ENCODE assay signal across 27 mouse cellular contexts in the genomic region with DNA sequence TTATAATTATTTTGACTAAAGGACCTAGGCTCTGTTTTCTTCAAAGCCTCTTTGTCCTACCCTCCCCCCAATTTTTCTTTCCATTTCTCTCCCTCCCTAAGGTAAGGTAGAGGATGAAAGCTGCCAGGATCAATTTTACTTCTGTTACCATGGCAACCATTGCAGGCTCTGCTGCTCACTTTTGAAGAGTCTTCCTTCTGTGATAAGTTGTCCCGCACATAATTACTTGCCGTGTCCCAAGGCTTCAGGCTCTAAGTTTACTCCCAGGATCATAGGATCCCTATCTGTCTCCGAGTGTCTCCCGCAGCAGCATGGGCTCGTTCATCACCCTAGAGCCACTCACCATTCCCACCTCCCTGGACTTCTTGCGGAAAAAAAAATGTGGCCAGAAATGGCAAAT. TPM values are rescaled to one million over a fixed set of nuclear protein-coding genes. Genes with fewer than 3 reads are reported as not detected.
DNase-seq lines count a peak whose midpoint lies in the region; ATAC-seq lines count a peak whose summit lies in the region.
"Had no signal": no experiment of that assay in that cellular context is flagged by ENCODE, and none has a peak within 500 bp of the region (broad histone marks: within the 10 kb centered on the region; RNA-seq: fewer than 3 reads in every experiment).

No protein-coding gene starts in this region.

- DNase-seq in heart, adult 11 months: peak; percentile 56
- DNase-seq in heart, adult 8-10 months (ENCODE audit: low spot score): no peak
- DNase-seq in neural tube, embryonic 10.5 days (ENCODE audit: extremely low spot score, low spot score): no peak
- DNase-seq in kidney, postnatal 10 days: no peak
- DNase-seq in spleen, adult 18-20 months: no peak
- DNase-seq: cerebellum, adult 2 months; cerebellum, postnatal 25 days; gastrocnemius, adult 2 months; heart, postnatal 10 days; kidney, adult 11 months; kidney, postnatal 4 days; liver, postnatal 0 days; right cerebral cortex, postnatal 4 days; thymus, postnatal 25 days had no signal

- H3K27ac ChIP-seq in neural tube, embryonic 13.5 days (replicated peaks): 0 out of 2 replicates have a peak overlapping the region, but pooled peaks have one; percentile 15
- H3K27ac ChIP-seq in midbrain, embryonic 13.5 days: peak overlapping the region; percentile 75
- H3K27ac ChIP-seq in neural tube, embryonic 15.5 days (replicated peaks): 0 out of 2 replicates have a peak overlapping the region, but pooled peaks have one; percentile 45
- H3K27ac ChIP-seq: embryonic facial prominence, embryonic 13.5 days; gastrocnemius, adult 2 months; kidney, embryonic 15.5 days; limb, embryonic 12.5 days; macrophage; stomach, embryonic 15.5 days had no signal

- no peaks in the 10 kb centered on the region for H3K36me3 ChIP-seq in neural tube, embryonic 13.5 days
- H3K36me3 ChIP-seq in midbrain, embryonic 13.5 days: no peaks in the 10 kb centered on the region
- H3K36me3 ChIP-seq in neural tube, embryonic 15.5 days: no peaks in the 10 kb centered on the region
- H3K36me3 ChIP-seq: embryonic facial prominence, embryonic 13.5 days; kidney, embryonic 15.5 days; limb, embryonic 12.5 days; stomach, embryonic 15.5 days had no signal

- no peaks in the 10 kb centered on the region for H3K9me3 ChIP-seq in neural tube, embryonic 13.5 days
- no peaks in the 10 kb centered on the region for H3K9me3 ChIP-seq in midbrain, embryonic 13.5 days
- no peaks in the 10 kb centered on the region for H3K9me3 ChIP-seq in neural tube, embryonic 15.5 days (replicated peaks)
- H3K9me3 ChIP-seq: embryonic facial prominence, embryonic 13.5 days; kidney, embryonic 15.5 days; limb, embryonic 12.5 days; stomach, embryonic 15.5 days had no signal

- no peak overlapping the region for H3K4me3 ChIP-seq in neural tube, embryonic 13.5 days
- no peak overlapping the region for H3K4me3 ChIP-seq in midbrain, embryonic 13.5 days (replicated peaks)
- no peak overlapping the region for H3K4me3 ChIP-seq in neural tube, embryonic 15.5 days (replicated peaks)
- H3K4me3 ChIP-seq: embryonic facial prominence, embryonic 13.5 days; erythroblast, embryonic 14.5 days; gastrocnemius, adult 2 months; kidney, embryonic 15.5 days; limb, embryonic 12.5 days; stomach, embryonic 15.5 days had no signal

- ATAC-seq in neural tube, embryonic 13.5 days (ENCODE audit: low read depth): peak; percentile 43
- peak; percentile 82 for ATAC-seq in midbrain, embryonic 13.5 days
- ATAC-seq in neural tube, embryonic 15.5 days (ENCODE audit: low FRiP score): peak; percentile 87; the same call in 1 of the 2 replicates
- ATAC-seq: liver, postnatal 0 days; lung, postnatal 0 days had no signal

- H3K27me3 ChIP-seq in neural tube, embryonic 13.5 days: no peaks in the 10 kb centered on the region
- H3K27me3 ChIP-seq in midbrain, embryonic 13.5 days: no peaks in the 10 kb centered on the region
- H3K27me3 ChIP-seq in neural tube, embryonic 15.5 days (replicated peaks): no peaks in the 10 kb centered on the region
- H3K27me3 ChIP-seq: embryonic facial prominence, embryonic 13.5 days; kidney, embryonic 15.5 days; limb, embryonic 12.5 days; stomach, embryonic 15.5 days had no signal

- H3K4me2 ChIP-seq in neural tube, embryonic 13.5 days: no peak overlapping the region
- H3K4me2 ChIP-seq in midbrain, embryonic 13.5 days (replicated peaks): peak overlapping the region; percentile 17; the same call in 1 of the 2 replicates
- no peak overlapping the region for H3K4me2 ChIP-seq in neural tube, embryonic 15.5 days
- H3K4me2 ChIP-seq: embryonic facial prominence, embryonic 13.5 days; heart, embryonic 11.5 days; kidney, embryonic 15.5 days; limb, embryonic 12.5 days; liver, embryonic 11.5 days; stomach, embryonic 15.5 days had no signal

- no peaks in the 10 kb centered on the region; the same call in 1 of the 2 replicates for H3K4me1 ChIP-seq in neural tube, embryonic 13.5 days (replicated peaks)
- peaks cover 16% of the 10 kb centered on the region; the same call in 1 of the 2 replicates for H3K4me1 ChIP-seq in midbrain, embryonic 13.5 days (replicated peaks)
- H3K4me1 ChIP-seq in neural tube, embryonic 15.5 days: peaks cover 10% of the 10 kb centered on the region
- H3K4me1 ChIP-seq: embryonic facial prominence, embryonic 13.5 days; kidney, embryonic 15.5 days; limb, embryonic 12.5 days; stomach, embryonic 15.5 days had no signal

- 76% methylated on average over 6 of the region's 6 CpGs for WGBS in neural tube, embryonic 13.5 days
- 48% methylated on average over 6 of the region's 6 CpGs for WGBS in midbrain, embryonic 13.5 days
- 61% methylated on average over 6 of the region's 6 CpGs for WGBS in neural tube, embryonic 15.5 days

- no peak overlapping the region for H3K9ac ChIP-seq in neural tube, embryonic 13.5 days
- H3K9ac ChIP-seq in midbrain, embryonic 13.5 days (replicated peaks): no peak overlapping the region
- H3K9ac ChIP-seq in neural tube, embryonic 15.5 days (replicated peaks): no peak overlapping the region
- H3K9ac ChIP-seq: embryonic facial prominence, embryonic 13.5 days; kidney, embryonic 15.5 days; limb, embryonic 12.5 days; liver, postnatal 0 days; stomach, embryonic 15.5 days had no signal

RNA-seq across cellular contexts. Expression of gene Rcan2, which starts 21.1 kb away (rescaled TPM):
- total RNA-seq in heart, adult 8-10 months (2022): 100 to 1,000 TPM; 431 to 459 (median 436) TPM
- 92.5 and 92.6 TPM in 2 replicates for polyA plus RNA-seq in neural tube, embryonic 13.5 days (2015; fragmentation: Nextera tagmentation; extraction: Ambion mirVana)
- polyA plus RNA-seq in midbrain, embryonic 13.5 days (2015; fragmentation: Nextera tagmentation; extraction: Ambion mirVana): 62.3 and 62.8 TPM in 2 replicates
- 118 and 139 TPM in 2 replicates for polyA plus RNA-seq in neural tube, embryonic 15.5 days (2015; fragmentation: Nextera tagmentation; extraction: Ambion mirVana)
- total RNA-seq: monocyte, adult 5-6 weeks had no signal
- polyA plus RNA-seq: erythroblast, embryonic 14.5 days; macrophage had no signal

Comparison
In these comparisons a context has a peak if more than half of its experiments do, and no peak if none do; other contexts are left out.
1. H3K27ac ChIP-seq: peak in every context shown above with its lines; median percentile 75 in midbrain, embryonic 13.5 days; 45 in neural tube, embryonic 15.5 days; 15 in neural tube, embryonic 13.5 days.